Mouse (Mus musculus) small intestine, adult 2 months (tissue): ENCODE data around the gene Tubg1.

ENCODE experiments used
- CTCF ChIP-seq: fragments of 200-500 bp; IDR thresholded peaks from 2 replicates; pipeline ENCODE4 v1.5.1; 2012; ENCODE audit warnings: low read depth, mild to moderate bottlenecking, control low read depth, inconsistent platforms, low read length, moderate library complexity, mixed read lengths; ENCODE audit not compliant: insufficient replicate concordance, insufficient read length; ENCODE audit errors: extremely low read depth
- POLR2A ChIP-seq: fragments of 200-500 bp; IDR thresholded peaks from 2 replicates; pipeline ENCODE4 v1.6.1; 2012; ENCODE audit warnings: low read depth, mild to moderate bottlenecking, control low read depth, inconsistent platforms, low read length, moderate library complexity

DNA sequence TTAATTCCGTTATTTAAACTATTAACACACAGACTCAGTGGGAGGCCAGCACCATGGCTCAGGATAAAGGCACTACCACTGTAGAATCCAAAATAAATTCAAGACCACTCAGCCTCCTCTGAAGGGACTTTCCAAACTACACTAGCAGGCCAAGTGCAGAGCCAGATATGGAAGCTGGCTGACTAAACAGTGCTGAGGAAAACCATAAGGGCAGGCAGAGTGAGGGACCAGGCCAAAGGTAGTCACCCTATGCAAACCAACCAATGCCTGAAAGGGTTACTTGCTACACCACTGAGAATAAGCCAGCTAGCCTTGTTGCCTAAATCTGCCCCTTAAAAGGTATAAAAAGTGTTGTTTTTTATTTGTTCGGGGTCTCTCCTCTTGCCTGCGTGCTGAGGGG is 7.6 kb upstream of the Tubg1 start:
- TF ChIP-seq POLR2A = no peak
- TF ChIP-seq CTCF = no peak
